Mouse (Mus musculus) embryo, embryonic 10 days (tissue): ENCODE measurements around the gene Plaa.
"Not testable (repeated sequence)": the region's sequence is repeated elsewhere in the genome, so short reads cannot be mapped to it uniquely, and the experiment has no call there.

Experiments used
- DNase-seq: peaks from one replicate; pipeline ENCODE4 v3.0.0-alpha.2; 2015; ENCODE audit warnings: low spot score

Gene Plaa

DNA sequence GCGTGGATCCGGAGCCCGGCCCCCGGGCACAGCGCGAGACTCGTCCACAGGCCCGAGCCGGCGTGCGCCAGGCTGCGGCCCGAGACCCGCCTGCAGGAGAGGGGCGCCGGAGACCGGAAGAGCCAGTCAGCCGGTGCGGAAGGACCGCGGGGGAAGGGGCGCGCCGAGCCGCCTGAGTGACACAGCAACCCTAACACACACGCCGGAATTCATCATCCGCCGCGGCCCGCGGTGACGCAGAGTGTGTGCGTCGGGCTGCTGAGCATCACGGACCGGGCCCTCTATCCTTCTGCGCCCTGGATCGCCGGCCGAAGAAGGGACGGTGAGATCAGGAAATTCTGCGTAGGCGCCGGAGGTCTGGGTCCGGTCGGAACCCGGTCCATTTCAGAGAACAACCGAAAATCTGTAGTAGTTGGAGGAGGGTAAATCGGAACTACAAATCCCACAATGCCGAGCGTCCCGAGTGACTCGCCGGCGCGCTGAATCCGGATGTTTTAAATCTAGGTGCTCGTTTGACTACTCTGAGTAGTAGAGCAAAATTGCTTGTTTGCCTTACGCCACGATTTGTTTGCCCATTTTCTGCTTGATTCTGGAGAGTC lies at the start of gene Plaa:
Gene Plaa (minus strand): TSS at position 214 of the 599 bp plus-strand sequence.
- peak; percentile 97 for DNase-seq

DNA sequence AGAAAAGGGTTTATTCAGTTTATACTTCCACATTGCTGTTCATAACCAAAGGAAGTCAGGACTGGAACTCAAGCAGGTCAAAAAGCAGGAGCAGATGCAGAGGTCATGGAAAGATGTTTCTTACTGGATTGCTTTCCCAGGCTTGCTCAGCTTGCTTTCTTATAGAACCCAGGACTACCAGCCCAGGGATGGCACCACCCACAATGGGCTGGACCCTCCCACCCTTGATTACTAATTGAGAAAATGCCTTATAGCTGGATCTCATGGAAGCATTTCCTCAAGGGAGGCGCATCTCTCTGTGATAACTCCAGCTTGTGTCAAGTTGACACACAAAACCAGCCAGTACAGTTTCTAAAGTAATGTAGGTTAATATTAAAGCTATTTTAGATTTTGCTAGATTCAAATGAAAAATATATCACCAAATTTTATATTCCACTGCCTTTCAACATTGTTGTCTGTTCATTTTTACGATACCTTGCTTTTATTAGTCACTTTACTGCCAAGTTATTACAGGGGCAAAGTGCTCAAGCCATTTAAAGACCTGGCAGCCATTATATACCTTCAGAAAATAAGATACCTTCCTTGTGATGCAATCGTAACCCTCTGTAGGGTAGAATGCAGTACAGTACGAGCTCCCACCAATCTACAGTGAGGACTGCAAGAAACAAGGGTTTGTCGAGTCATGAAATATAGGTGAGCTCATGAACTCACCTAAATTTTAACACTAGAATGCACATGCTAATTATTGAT lies 47.6 kb upstream of the Plaa start:
- DNase-seq = not testable (repeated sequence)

DNA sequence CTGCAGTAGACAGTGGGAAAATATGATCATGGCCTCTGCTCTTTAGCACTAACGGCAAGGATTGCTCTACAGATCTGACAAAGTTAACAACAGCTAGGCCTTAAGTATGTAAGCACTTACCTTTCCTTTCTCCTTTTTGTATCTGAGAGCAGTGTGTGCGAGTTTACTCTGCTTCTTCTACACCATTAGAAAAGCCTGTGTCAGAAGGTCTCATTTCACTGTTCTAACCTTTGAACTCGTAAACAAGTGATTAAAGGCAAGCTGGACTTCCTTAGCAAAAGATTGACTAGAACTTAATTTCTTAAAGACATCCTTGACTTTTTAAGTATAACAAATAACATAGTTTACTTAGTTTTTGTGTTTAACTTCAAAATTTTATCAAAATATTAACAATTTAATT lies 46.9 kb upstream of the Plaa start, which contains the start of gene Lrrc19:
Gene Lrrc19 (minus strand): TSS at position 225 of the 400 bp plus-strand sequence.
- no peak for DNase-seq

DNA sequence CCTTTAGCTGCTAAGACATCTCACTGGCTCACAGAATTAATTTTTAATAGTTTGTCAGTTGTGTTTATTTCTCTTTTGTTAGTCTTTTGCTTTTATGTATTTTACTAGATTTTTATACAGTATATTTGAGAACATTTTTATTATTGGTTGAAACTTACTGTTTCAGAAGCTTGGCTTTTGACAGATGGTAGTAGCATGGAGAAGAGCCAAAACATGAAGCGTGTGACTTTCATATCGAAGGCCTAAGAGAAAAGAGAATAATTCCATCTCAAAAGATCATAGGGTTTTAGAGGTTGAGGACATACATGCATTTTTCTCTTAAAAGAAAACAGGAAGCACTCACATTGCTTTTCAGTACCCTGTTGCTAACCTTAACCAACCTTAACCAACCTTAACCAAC lies 40.1 kb upstream of the Plaa start:
- no peak for DNase-seq

DNA sequence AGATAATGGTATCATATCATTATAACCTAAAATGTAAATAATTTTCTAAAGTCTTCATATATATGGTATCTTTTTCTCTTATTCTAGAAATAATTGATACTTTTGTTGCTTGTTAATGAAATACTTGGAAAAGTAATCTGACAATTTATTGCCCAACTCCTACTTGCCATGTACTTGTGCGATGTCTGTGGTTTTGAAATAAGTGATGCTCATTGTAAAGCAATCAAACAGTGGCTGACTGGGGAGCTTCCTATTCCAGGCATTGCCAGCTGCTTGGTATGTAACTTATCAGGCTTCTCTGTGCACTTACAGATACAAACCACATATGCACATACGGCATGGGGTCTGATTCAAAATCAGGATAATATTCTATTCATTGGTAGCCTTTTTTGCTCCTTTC lies 17.0 kb upstream of the Plaa start:
- DNase-seq = no peak

DNA sequence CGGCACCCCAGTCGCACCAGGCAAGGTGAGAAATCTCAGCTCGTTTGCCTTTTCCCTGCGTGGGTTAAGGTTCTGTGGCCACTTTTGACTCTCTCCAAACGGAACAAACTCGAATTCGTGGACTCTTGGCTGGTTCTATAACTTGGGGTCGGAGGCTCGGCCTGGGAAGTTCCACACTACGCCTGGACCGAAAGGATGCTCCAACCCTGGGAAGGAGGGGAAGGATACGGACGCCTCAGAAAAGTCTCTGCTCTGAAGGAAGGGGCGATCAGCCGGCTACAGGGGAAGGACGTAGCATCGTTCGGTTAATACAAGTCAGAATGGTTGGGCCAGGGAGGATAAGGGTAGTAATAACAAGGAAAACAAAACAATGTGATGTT lies 11.6 kb upstream of the Plaa start:
- DNase-seq = peak; percentile 50

GRCm38 (mm10) chr4:94613972-94614626 lies 11.1 kb upstream of the Plaa start, which contains the start of gene Ift74:
TSS of gene Ift74 (plus strand) at chr4:94614491.
- peak; percentile 96 for DNase-seq

DNA sequence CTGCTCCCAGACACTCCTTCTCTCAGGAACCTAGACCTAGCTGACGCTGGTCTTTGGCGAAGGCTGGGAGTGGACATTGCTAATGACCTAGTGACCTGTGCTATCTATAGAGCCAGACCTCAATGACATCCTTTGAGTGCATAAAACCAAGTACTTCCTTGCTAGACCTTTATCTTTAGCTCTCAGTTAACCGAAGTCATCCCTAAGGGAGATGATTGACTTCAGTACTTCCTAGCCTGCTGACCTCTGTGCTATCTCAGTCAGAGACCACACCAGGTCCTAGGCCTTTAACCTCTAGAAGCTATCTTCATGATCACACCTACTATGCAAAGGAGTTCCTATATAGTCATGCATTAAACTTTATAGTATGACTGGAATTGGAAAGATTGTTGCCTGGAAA lies 7.3 kb upstream of the Plaa start:
- no peak for DNase-seq

DNA sequence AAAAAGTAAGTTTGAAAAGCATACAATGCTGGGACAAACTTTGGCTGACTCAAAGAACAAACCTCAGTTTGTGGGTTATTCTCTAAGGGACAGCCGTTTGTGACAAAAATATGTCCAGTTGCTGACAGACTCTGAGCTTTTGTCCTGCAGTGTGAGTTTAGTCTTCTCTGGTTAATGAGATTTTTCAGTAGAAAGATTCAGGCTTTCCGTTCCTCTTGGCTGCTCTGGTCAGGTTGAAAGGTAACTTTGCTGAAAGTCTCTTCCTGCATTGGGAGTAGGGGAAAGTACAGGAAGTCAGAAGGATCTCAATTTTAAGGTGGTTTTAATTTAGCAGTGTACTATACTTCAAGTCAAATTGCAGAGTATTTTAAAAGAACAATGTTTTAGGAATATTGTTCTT lies 2.5 kb upstream of the Plaa start:
- DNase-seq = no peak

GRCm38 (mm10) chr4:94604452-94605019 lies 1.5 kb upstream of the Plaa start:
- no peak for DNase-seq

DNA sequence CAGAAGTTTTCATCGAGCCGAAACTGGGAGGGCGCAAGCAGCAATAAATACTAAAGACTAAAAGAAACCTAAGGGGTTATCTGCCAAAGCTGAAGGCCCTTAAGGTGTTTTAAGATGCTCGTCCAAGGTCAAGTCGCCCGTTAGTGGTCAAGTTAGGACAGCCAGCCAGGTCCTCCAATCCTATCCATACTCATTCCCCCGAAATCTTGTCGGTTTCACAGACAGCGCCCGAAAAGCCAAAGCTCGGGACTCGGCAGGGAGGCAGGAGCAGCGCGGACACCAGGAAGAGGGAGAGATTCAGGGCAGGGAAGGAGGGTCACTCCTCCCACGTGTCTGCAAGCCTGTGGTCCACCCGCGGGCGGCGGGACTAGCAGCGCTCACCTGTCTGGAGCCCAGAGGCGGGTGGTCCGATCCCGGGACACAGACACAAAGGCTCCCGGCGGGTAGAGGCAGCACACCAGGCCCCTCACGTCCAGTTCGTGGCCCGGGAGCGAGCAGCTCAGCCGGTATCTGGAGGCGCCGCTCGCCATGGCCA lies 481 bp downstream of the Plaa start:
- peak; percentile 26 for DNase-seq

- DNase-seq = no peak
Observed at GRCm38 (mm10) chr4:94601395-94601794, 1.6 kb downstream of the Plaa start.

DNA sequence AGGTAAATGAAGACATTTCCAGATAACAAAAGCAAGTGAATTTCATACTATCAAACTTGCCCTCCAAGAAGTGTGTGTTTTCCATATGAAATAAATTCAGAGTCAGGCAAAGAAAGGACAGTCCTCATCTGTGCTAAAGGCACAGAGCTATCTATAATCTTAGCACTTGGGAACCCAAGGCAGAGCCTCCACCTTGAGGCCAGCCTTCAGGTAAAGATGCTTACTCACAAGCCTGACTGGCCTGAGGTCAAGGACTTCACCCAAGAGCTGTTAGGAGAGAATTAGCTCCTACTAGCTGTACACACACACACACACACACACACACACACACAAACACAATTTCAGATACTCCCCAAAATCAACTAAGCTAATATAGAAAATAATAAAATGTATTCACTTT lies 10.3 kb downstream of the Plaa start:
- no peak for DNase-seq

GRCm38 (mm10) chr4:94591765-94592381 lies 11.2 kb downstream of the Plaa start:
- DNase-seq = no peak

DNA sequence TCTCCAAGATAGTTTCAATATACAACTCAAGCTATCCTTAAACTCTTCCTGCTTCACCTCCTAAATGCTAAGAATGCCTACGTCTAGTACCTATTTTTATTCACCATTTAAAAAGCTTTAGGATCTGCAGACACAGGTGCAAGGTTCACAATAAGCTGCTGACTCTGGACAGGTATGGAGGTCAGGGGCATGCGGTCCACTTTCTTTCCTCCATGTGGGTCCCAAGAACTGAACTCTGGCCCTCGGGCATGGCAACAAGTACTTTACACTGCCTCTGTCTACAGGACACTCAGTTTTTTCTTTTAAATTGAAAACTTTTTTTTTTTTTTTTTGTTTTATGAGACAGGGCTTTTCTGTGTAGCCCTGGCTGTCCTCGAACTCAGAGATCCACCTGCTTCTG lies 30.4 kb downstream of the Plaa start:
- no peak for DNase-seq

DNA sequence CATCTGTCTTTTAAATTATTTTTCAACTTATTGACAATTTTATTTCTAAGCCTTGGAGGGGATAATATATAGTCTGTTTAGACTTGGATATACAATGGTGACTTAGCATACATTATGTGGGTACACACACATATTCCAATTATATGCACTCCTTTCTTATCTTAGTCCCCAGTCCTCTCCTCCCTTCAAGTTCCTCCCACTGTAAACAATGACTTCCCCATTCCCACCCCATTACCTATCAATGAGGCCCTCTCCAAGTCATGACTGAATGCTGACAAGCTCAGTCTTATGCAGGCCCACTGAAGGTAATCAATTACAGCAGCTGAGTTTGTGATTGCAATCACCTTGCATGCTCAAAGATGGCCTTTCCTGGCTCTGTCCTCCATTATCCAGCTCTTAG lies 38.7 kb downstream of the Plaa start:
- no peak for DNase-seq

DNA sequence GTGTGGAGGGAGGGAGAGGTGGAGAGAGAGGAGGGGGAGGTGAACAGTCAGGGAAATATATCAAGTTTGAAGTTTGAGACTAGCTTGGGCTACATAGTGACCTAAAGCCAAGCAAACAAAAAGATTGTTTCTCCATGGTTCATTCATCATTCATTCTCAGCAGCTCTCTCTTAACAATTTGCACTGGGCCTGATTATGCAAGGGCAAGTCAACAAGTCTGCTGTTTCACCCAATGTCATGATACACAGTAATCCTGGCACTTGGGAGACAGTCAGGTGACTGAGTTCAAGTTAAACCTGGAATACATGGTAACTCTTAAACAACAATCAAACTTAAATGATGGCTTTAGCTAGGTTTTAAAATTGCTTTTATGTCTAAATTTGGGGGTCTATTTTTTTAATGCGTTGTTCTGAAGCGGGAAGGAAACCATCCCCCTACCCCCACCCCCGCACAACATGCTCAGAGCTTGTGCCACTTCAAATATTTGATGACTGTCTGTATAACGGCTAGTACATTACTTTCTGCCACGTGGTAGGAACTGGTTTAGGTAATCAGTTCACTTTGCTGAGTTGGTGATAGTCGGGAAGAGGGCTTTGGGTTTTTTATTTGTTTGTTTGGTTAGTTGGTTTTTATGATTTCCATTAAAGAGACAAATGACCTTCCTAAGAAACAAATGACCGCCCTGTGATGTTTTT lies 40.9 kb downstream of the Plaa start:
- no peak for DNase-seq

DNA sequence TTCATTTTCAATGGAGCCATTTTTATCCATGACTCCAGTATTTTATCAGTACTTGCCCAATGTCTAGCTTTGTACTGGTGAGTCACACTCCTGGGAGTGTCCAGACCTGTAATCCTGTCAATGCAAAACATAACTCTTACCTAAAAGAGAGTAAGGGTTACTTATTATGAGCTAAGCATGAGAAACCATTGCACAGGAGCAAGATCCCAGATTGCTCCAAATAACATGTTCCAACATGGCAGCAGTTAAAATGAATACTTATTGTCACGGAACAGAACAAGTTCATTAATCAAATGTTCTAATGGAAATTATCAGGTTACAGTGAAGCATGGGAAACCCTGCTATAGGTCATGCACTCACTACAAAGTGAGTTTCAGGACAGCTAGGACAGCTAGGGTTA lies 42.7 kb downstream of the Plaa start:
- no peak for DNase-seq

GRCm38 (mm10) chr4:94559266-94559665 lies 43.8 kb downstream of the Plaa start:
- peak; percentile 56 for DNase-seq

- DNase-seq = no peak
Observed at GRCm38 (mm10) chr4:94557145-94557544, 45.9 kb downstream of the Plaa start.

DNA sequence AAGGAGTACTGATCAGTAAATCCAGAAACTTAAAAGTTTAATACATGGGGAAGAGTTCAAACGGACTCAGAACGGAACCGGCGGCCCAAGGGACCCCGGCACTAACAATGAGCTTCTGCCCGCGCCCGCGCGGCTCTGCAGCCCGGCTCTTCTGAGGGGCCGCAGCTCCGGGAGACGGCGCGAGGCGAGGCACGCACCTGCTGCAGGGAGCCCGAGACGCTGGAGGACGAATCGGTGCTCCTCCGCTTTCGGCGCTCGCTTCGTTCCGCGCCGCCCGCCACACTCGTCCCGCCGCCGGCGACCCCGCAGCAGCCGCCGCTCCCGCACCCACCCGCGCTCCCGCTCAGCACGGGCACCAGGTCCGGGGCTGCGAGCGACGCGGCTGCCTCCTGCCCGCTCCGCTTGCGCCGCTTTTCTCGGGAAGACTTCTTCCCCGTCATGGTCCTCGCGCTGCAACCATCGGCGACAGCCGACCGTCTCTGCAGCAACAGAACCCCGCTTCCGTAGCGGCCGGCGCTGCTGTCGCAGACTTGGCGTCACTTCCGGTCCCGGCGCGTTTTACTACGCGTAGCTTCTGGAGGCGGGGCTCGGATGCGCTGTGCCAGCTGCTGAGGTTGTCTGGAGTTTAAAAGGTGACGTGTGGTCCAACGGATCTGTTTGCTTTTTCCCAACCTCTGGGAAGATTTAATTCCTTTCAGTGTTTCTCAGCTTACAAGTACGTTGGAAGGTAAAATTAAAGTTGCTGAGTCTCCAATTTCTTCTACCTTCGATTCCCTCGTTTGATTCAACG lies 46.6 kb downstream of the Plaa start, which contains the start of the genes Gm10306 and Caap1:
Gene Gm10306 (plus strand): TSS at position 282 of the 790 bp plus-strand sequence.
Gene Caap1 (minus strand): TSS at position 532 of the 790 bp plus-strand sequence.
- peak; percentile 96 for DNase-seq
